Mouse (Mus musculus): ENCODE measurements around the gene Nrxn3. TPM values are rescaled to one million over a fixed set of nuclear protein-coding genes. Genes with fewer than 3 reads are reported as not detected.

Gene Nrxn3
- polyA plus RNA-seq, 1 experiment from 2014 or later: 99.5 TPM

GRCm38 (mm10) chr12:89325864-89326560, 603.3 kb downstream of the Nrxn3 start:
- no peak for ATAC-seq (replicated peaks)
- no peak overlapping the region for H3K4me2 ChIP-seq (replicated peaks)
- H3K27ac ChIP-seq (replicated peaks): no peak overlapping the region
- H3K9ac ChIP-seq (replicated peaks): no peak overlapping the region
- no peaks in the 10 kb centered on the region for H3K4me1 ChIP-seq
- H3K27me3 ChIP-seq: no peaks in the 10 kb centered on the region
- H3K36me3 ChIP-seq: no peaks in the 10 kb centered on the region
- no peaks in the 10 kb centered on the region for H3K9me3 ChIP-seq
- 42% methylated on average over 8 of the region's 8 CpGs for WGBS
- H3K4me3 ChIP-seq: no peak overlapping the region

GRCm38 (mm10) chr12:89331474-89332263, 609.0 kb downstream of the Nrxn3 start:
- no peaks in the 10 kb centered on the region for H3K4me1 ChIP-seq
- peak; percentile 57 for ATAC-seq (replicated peaks)
- WGBS: 85% methylated on average over 3 of the region's 3 CpGs
- H3K27ac ChIP-seq (replicated peaks): no peak overlapping the region
- no peak overlapping the region for H3K4me3 ChIP-seq
- H3K9me3 ChIP-seq: no peaks in the 10 kb centered on the region
- H3K27me3 ChIP-seq: no peaks in the 10 kb centered on the region
- H3K4me2 ChIP-seq (replicated peaks): no peak overlapping the region
- no peak overlapping the region for H3K9ac ChIP-seq (replicated peaks)
- H3K36me3 ChIP-seq: no peaks in the 10 kb centered on the region

GRCm38 (mm10) chr12:89333486-89333885, 610.8 kb downstream of the Nrxn3 start:
- no peak overlapping the region for H3K4me2 ChIP-seq (replicated peaks)
- no peak for ATAC-seq (replicated peaks)
- WGBS: 86% methylated on average over 5 of the region's 5 CpGs

GRCm38 (mm10) chr12:89364850-89365249, 642.2 kb downstream of the Nrxn3 start:
- Histone ChIP-seq H3K27ac (replicated peaks) (no peak overlapping the region), H3K27me3 (no peaks in the 10 kb centered on the region), H3K9ac (replicated peaks) (no peak overlapping the region), H3K4me2 (replicated peaks) (no peak overlapping the region), H3K4me3 (no peak overlapping the region), H3K9me3 (no peaks in the 10 kb centered on the region), H3K36me3 (no peaks in the 10 kb centered on the region), H3K4me1 (no peaks in the 10 kb centered on the region)
- WGBS: 79% methylated on average over 4 of the region's 4 CpGs
- no peak for ATAC-seq (replicated peaks)

More at GRCm38 (mm10) chr12:89333486-89333885, 610.8 kb downstream of the Nrxn3 start:
- Histone ChIP-seq H3K36me3 (no peaks in the 10 kb centered on the region), H3K27ac (replicated peaks) (no peak overlapping the region), H3K27me3 (no peaks in the 10 kb centered on the region), H3K9me3 (no peaks in the 10 kb centered on the region), H3K4me3 (no peak overlapping the region), H3K9ac (replicated peaks) (no peak overlapping the region), H3K4me1 (no peaks in the 10 kb centered on the region)

GRCm38 (mm10) chr12:89369939-89370338, 647.3 kb downstream of the Nrxn3 start:
- Histone ChIP-seq H3K27me3 (no peaks in the 10 kb centered on the region), H3K4me1 (no peaks in the 10 kb centered on the region), H3K27ac (replicated peaks) (no peak overlapping the region), H3K4me3 (no peak overlapping the region), H3K36me3 (no peaks in the 10 kb centered on the region), H3K9ac (replicated peaks) (no peak overlapping the region), H3K9me3 (no peaks in the 10 kb centered on the region), H3K4me2 (replicated peaks) (no peak overlapping the region)
- peak; percentile 80; the same call in 1 of the 2 replicates for ATAC-seq (replicated peaks)
- WGBS: 15% methylated on average over 1 of the region's 1 CpGs

GRCm38 (mm10) chr12:89376600-89376999, 653.9 kb downstream of the Nrxn3 start:
- H3K9ac ChIP-seq (replicated peaks): no peak overlapping the region
- no peaks in the 10 kb centered on the region for H3K9me3 ChIP-seq
- H3K4me3 ChIP-seq: no peak overlapping the region
- 48% methylated on average over 1 of the region's 1 CpGs for WGBS
- H3K27ac ChIP-seq (replicated peaks): peak overlapping the region; percentile 86
- peaks cover 15% of the 10 kb centered on the region; the same call in 1 of the 2 replicates for H3K4me1 ChIP-seq
- H3K4me2 ChIP-seq (replicated peaks): no peak overlapping the region
- ATAC-seq (replicated peaks): peak; percentile 18; the same call in 1 of the 2 replicates
- H3K27me3 ChIP-seq: no peaks in the 10 kb centered on the region
- no peaks in the 10 kb centered on the region for H3K36me3 ChIP-seq

- no peaks in the 10 kb centered on the region for H3K36me3 ChIP-seq
- no peak overlapping the region for H3K9ac ChIP-seq (replicated peaks)
- H3K4me3 ChIP-seq: no peak overlapping the region
- no peaks in the 10 kb centered on the region for H3K27me3 ChIP-seq
- WGBS: 44% methylated on average over 5 of the region's 5 CpGs
- peak; percentile 90 for ATAC-seq (replicated peaks)
- peaks cover 15% of the 10 kb centered on the region; the same call in 1 of the 2 replicates for H3K4me1 ChIP-seq
- no peak overlapping the region for H3K4me2 ChIP-seq (replicated peaks)
- H3K9me3 ChIP-seq: no peaks in the 10 kb centered on the region
- H3K27ac ChIP-seq (replicated peaks): peak overlapping the region; percentile 86
Observed at GRCm38 (mm10) chr12:89377051-89377643, 654.5 kb downstream of the Nrxn3 start.

- Histone ChIP-seq H3K4me2 (replicated peaks) (no peak overlapping the region), H3K27ac (replicated peaks) (peak overlapping the region; percentile 86), H3K27me3 (no peaks in the 10 kb centered on the region), H3K9me3 (no peaks in the 10 kb centered on the region), H3K4me3 (no peak overlapping the region), H3K9ac (replicated peaks) (no peak overlapping the region), H3K36me3 (no peaks in the 10 kb centered on the region), H3K4me1 (peaks cover 15% of the 10 kb centered on the region; the same call in 1 of the 2 replicates)
- ATAC-seq (replicated peaks): 0 out of 2 replicates have a peak, but pooled peaks have one; percentile 51
- WGBS: 89% methylated on average over 2 of the region's 2 CpGs
Observed at GRCm38 (mm10) chr12:89377687-89378086, 655.0 kb downstream of the Nrxn3 start.

GRCm38 (mm10) chr12:89383254-89383653, 660.6 kb downstream of the Nrxn3 start:
- Histone ChIP-seq H3K4me3 (no peak overlapping the region), H3K4me1 (no peaks in the 10 kb centered on the region), H3K27ac (replicated peaks) (no peak overlapping the region), H3K27me3 (no peaks in the 10 kb centered on the region), H3K9me3 (no peaks in the 10 kb centered on the region), H3K36me3 (no peaks in the 10 kb centered on the region), H3K4me2 (replicated peaks) (no peak overlapping the region), H3K9ac (replicated peaks) (no peak overlapping the region)
- peak; percentile 82 for ATAC-seq (replicated peaks)
- 10% methylated on average over 3 of the region's 3 CpGs for WGBS

GRCm38 (mm10) chr12:89395121-89395792, 672.6 kb downstream of the Nrxn3 start:
- Histone ChIP-seq H3K4me2 (replicated peaks) (no peak overlapping the region), H3K9ac (replicated peaks) (no peak overlapping the region), H3K4me3 (no peak overlapping the region), H3K36me3 (no peaks in the 10 kb centered on the region), H3K27me3 (no peaks in the 10 kb centered on the region), H3K4me1 (no peaks in the 10 kb centered on the region; the same call in 1 of the 2 replicates), H3K27ac (replicated peaks) (peak overlapping the region; percentile 29; the same call in 1 of the 2 replicates), H3K9me3 (no peaks in the 10 kb centered on the region)
- WGBS: 47% methylated on average over 3 of the region's 3 CpGs
- ATAC-seq (replicated peaks): peak; percentile 58

- Histone ChIP-seq H3K4me2 (replicated peaks) (no peak overlapping the region), H3K4me1 (no peaks in the 10 kb centered on the region), H3K27ac (replicated peaks) (no peak overlapping the region), H3K27me3 (no peaks in the 10 kb centered on the region), H3K9me3 (no peaks in the 10 kb centered on the region), H3K9ac (replicated peaks) (no peak overlapping the region), H3K4me3 (no peak overlapping the region), H3K36me3 (no peaks in the 10 kb centered on the region)
- ATAC-seq (replicated peaks): no peak
Observed at GRCm38 (mm10) chr12:89436519-89436918, 713.8 kb downstream of the Nrxn3 start.

Data from forebrain, embryonic 15.5 days (tissue).